Mouse (Mus musculus): ENCODE measurements around the gene Olfr285.

The Olfr285 gene

GRCm38 (mm10) chr15:98317177-98317724 is at the start of gene Olfr285:
Gene Olfr285, minus strand, starts transcription at chr15:98317353.
- DNase-seq (ENCODE audit: extremely low read depth, insufficient read length, low spot score) = no peak

GRCm38 (mm10) chr15:98340887-98341286 is 23.7 kb upstream of the Olfr285 start, which contains the start of gene Olfr284:
Gene Olfr284, minus strand, starts transcription at chr15:98340987.
- no peak for DNase-seq (ENCODE audit: extremely low read depth, insufficient read length, low spot score)

GRCm38 (mm10) chr15:98315703-98316102 is 1.4 kb downstream of the Olfr285 start:
- DNase-seq (ENCODE audit: extremely low read depth, insufficient read length, low spot score) = no peak

GRCm38 (mm10) chr15:98295628-98296551 is 21.3 kb downstream of the Olfr285 start, which contains the start of gene Zfp641:
Gene Zfp641, minus strand, starts transcription at chr15:98296161.
- DNase-seq (ENCODE audit: extremely low read depth, insufficient read length, low spot score) = no peak

GRCm38 (mm10) chr15:98293651-98294050 is 23.5 kb downstream of the Olfr285 start:
- no peak for DNase-seq (ENCODE audit: extremely low read depth, insufficient read length, low spot score)

- peak; percentile 13 for DNase-seq (ENCODE audit: extremely low read depth, insufficient read length, low spot score)
Measured at GRCm38 (mm10) chr15:98288566-98288965, 28.6 kb downstream of the Olfr285 start.

GRCm38 (mm10) chr15:98286418-98286817 is 30.7 kb downstream of the Olfr285 start:
- no peak for DNase-seq (ENCODE audit: extremely low read depth, insufficient read length, low spot score)

Data from 3134 (cell line).